Mouse (Mus musculus): ENCODE measurements around the gene Gm10065. TPM values are rescaled to one million over a fixed set of nuclear protein-coding genes. Genes with fewer than 3 reads are reported as not detected.
A peak's percentile ranks its signal among the peaks of the same experiment; 100 is the strongest.

The Gm10065 gene
- polyA plus RNA-seq, 1 experiment: not detected

- DNase-seq (ENCODE audit: extremely low spot score in 1 of 2, low spot score in 1 of 2): peak; percentile 46 to 72
Observed at GRCm38 (mm10) chr13:21440503-21441206, 38.6 kb downstream of the Gm10065 start, which contains the start of gene Pgbd1. Gene Pgbd1 (minus strand): TSS chr13:21441058.

- no peak for DNase-seq (ENCODE audit: extremely low spot score in 1 of 2, low spot score in 1 of 2)
Observed at GRCm38 (mm10) chr13:21435476-21435875, 43.8 kb downstream of the Gm10065 start.

Other genes starting within 250 kb of the Gm10065 start
- 0.08 TPM in 1 of 2 replicates, not detected in the other for gene Gpx5, start 186.7 kb downstream of the Gm10065 start, polyA plus RNA-seq (2012; rRNA removed)
- gene Gpx6, start 167.3 kb downstream of the Gm10065 start, polyA plus RNA-seq (2012; rRNA removed): 0.50 and 1.3 TPM in 2 replicates
- gene Olfr1367, start 132.5 kb downstream of the Gm10065 start, polyA plus RNA-seq (2012; rRNA removed): not detected in 2 replicates
- 6.7 and 6.8 TPM in 2 replicates for gene Zscan12, start 116.6 kb downstream of the Gm10065 start, polyA plus RNA-seq (2012; rRNA removed)
- 47.9 and 52.0 TPM in 2 replicates for gene Zkscan3, start 76.7 kb downstream of the Gm10065 start, polyA plus RNA-seq (2012; rRNA removed)
- gene Pgbd1, start 38.4 kb downstream of the Gm10065 start, polyA plus RNA-seq (2012; rRNA removed): 2.5 and 3.1 TPM in 2 replicates
- 61.5 and 66.1 TPM in 2 replicates for gene Zscan26, start 25.7 kb downstream of the Gm10065 start, polyA plus RNA-seq (2012; rRNA removed)
- 0.42 and 0.59 TPM in 2 replicates for gene Nkapl, start 10.9 kb downstream of the Gm10065 start, polyA plus RNA-seq (2012; rRNA removed)
- gene Zkscan4, start 534 bp downstream of the Gm10065 start, polyA plus RNA-seq (2012; rRNA removed): 3.7 and 4.8 TPM in 2 replicates
- 1.6 and 1.9 TPM in 2 replicates for gene AK157302, start 15.8 kb upstream of the Gm10065 start, polyA plus RNA-seq (2012; rRNA removed)
- 15.3 and 32.5 TPM in 2 replicates for gene Gm11273, start 22.0 kb upstream of the Gm10065 start, polyA plus RNA-seq (2012; rRNA removed)
- gene Zkscan8, start 51.7 kb upstream of the Gm10065 start, polyA plus RNA-seq (2012; rRNA removed): 7.9 and 8.6 TPM in 2 replicates
- not detected in 2 replicates for gene Olfr1366, start 63.4 kb upstream of the Gm10065 start, polyA plus RNA-seq (2012; rRNA removed)
- gene Olfr1535, start 80.5 kb upstream of the Gm10065 start, polyA plus RNA-seq (2012; rRNA removed): not detected in 2 replicates
- 0.29 TPM in 1 of 2 replicates, not detected in the other for gene Olfr1364, start 102.3 kb upstream of the Gm10065 start, polyA plus RNA-seq (2012; rRNA removed)
- not detected in 2 replicates for gene Olfr1362, start 134.6 kb upstream of the Gm10065 start, polyA plus RNA-seq (2012; rRNA removed)
- gene Olfr11, start 163.1 kb upstream of the Gm10065 start, polyA plus RNA-seq (2012; rRNA removed): not detected in 2 replicates
- not detected in 2 replicates for gene Olfr1361, start 183.9 kb upstream of the Gm10065 start, polyA plus RNA-seq (2012; rRNA removed)
- gene Olfr1360, start 198.0 kb upstream of the Gm10065 start, polyA plus RNA-seq (2012; rRNA removed): not detected in 2 replicates
- gene Olfr1359, start 218.7 kb upstream of the Gm10065 start, polyA plus RNA-seq (2012; rRNA removed): not detected in 2 replicates
- not detected in 2 replicates for gene Hist1h2bl, start 236.7 kb upstream of the Gm10065 start, polyA plus RNA-seq (2012; rRNA removed)
- gene Hist1h2ai, start 237.0 kb upstream of the Gm10065 start, polyA plus RNA-seq (2012; rRNA removed): 1.2 and 1.5 TPM in 2 replicates
- 1.8 TPM in 2 replicates for gene Hist1h3h, start 238.2 kb upstream of the Gm10065 start, polyA plus RNA-seq (2012; rRNA removed)
- 0.52 and 0.80 TPM in 2 replicates for gene Hist1h2bm, start 242.6 kb upstream of the Gm10065 start, polyA plus RNA-seq (2012; rRNA removed)

Measured in frontal cortex, adult 2 months (tissue).